Mouse (Mus musculus) central nervous system, embryonic 11.5 days (tissue): ENCODE measurements around the gene Olfr1480. TPM values are rescaled to one million over a fixed set of nuclear protein-coding genes. Genes with fewer than 3 reads are reported as not detected.

Experiments used
- polyA plus RNA-seq: library from polyadenylated mRNA; depleted of rRNA; stranded (reverse); fragments of >200 nt; gene quantifications from 2 replicates; pipeline ENCODE4 v1.2.3, GENCODE M21; 2012; rRNA removed

The Olfr1480 gene
- polyA plus RNA-seq, result not detected in 2 replicates

GRCm38 (mm10) chr19:13527613-13528012, at the start of gene Olfr1480:
Olfr1480 (plus strand) TSS chr19:13527913.

GRCm38 (mm10) chr19:13480096-13480495, 47.6 kb upstream of the Olfr1480 start, which contains the start of gene Olfr1475:
Olfr1475 (minus strand) TSS chr19:13480196.

DNA sequence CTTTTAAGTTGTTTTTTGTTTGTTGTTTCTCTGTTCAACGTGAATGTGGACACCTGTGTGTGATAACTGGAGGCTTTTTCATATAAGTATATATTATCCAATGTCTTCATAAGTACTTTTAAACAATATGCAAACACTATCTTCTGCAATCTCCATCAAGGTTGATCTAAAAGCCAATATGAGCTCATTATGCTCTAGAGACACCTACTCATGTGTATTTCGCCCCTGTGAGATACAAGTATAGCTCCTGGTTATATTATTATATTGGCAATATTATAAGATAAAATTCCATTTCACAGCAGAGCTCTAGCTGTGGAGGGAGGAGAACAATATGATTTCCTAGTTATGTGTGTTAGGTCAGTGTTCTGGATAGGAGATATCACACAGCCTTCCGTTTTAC, 27.5 kb upstream of the Olfr1480 start, which contains the start of gene Olfr1477:
TSS of gene Olfr1477 (plus strand) at position 301 of the 400 bp plus-strand sequence.

Other genes starting within 250 kb of the Olfr1480 start
- gene Olfr1465, start 212.4 kb upstream of the Olfr1480 start, polyA plus RNA-seq, result not detected in 2 replicates
- gene Olfr1466, start 189.1 kb upstream of the Olfr1480 start, polyA plus RNA-seq, result not detected in 2 replicates
- gene Olfr1467, start 165.7 kb upstream of the Olfr1480 start, polyA plus RNA-seq, result not detected in 2 replicates
- gene Olfr1469, start 120.1 kb upstream of the Olfr1480 start, polyA plus RNA-seq, result not detected in 2 replicates
- not detected in 2 replicates for gene Olfr1471, start 84.5 kb upstream of the Olfr1480 start, polyA plus RNA-seq
- gene Olfr1472, start 71.8 kb upstream of the Olfr1480 start, polyA plus RNA-seq, result not detected in 2 replicates
- gene Olfr1474, start 58.3 kb upstream of the Olfr1480 start, polyA plus RNA-seq, result not detected in 2 replicates
- not detected in 2 replicates for gene Olfr1475, start 47.7 kb upstream of the Olfr1480 start, polyA plus RNA-seq
- not detected in 2 replicates for gene Olfr1477, start 27.4 kb upstream of the Olfr1480 start, polyA plus RNA-seq
- not detected in 2 replicates for gene Olfr1484, start 55.6 kb downstream of the Olfr1480 start, polyA plus RNA-seq
- gene Olfr1487, start 89.5 kb downstream of the Olfr1480 start, polyA plus RNA-seq, result not detected in 2 replicates
- not detected in 2 replicates for gene Olfr1489, start 103.7 kb downstream of the Olfr1480 start, polyA plus RNA-seq
- gene Olfr1490, start 123.2 kb downstream of the Olfr1480 start, polyA plus RNA-seq, result not detected in 2 replicates
- gene Olfr1491, start 169.4 kb downstream of the Olfr1480 start, polyA plus RNA-seq, result not detected in 2 replicates
- gene Olfr1493-ps1, start 195.4 kb downstream of the Olfr1480 start, polyA plus RNA-seq, result not detected in 2 replicates
- gene Olfr1494, start 211.8 kb downstream of the Olfr1480 start, polyA plus RNA-seq, result not detected in 2 replicates
- not detected in 2 replicates for gene Olfr1495, start 236.7 kb downstream of the Olfr1480 start, polyA plus RNA-seq
- gene Olfr1496, start 250.0 kb downstream of the Olfr1480 start, polyA plus RNA-seq, result not detected in 2 replicates